Mouse (Mus musculus) bone marrow, adult 2 months (tissue): Measurements from ENCODE around the gene S100a11. TPM values are rescaled to one million over a fixed set of nuclear protein-coding genes. Genes with fewer than 3 reads are reported as not detected.

ENCODE experiments used
- H3K27ac ChIP-seq: fragments of 200-500 bp; 2 replicates; pipeline ENCODE4 v1.5.1; 2012; ENCODE audit warnings: low read depth, mild to moderate bottlenecking, control low read depth, inconsistent platforms, low read length; ENCODE audit not compliant: control insufficient read depth, poor library complexity, insufficient read depth
- H3K4me1 ChIP-seq: fragments of 200-500 bp; 2 replicates; pipeline ENCODE4 v1.6.1; 2011; ENCODE audit warnings: low read length; ENCODE audit not compliant: control insufficient read depth, insufficient read depth
- H3K4me3 ChIP-seq: fragments of 200-500 bp; replicated peaks from 2 replicates; pipeline ENCODE3; 2011; ENCODE audit warnings: mild to moderate bottlenecking, low read depth, low read length, control low read depth; ENCODE audit not compliant: control insufficient read depth
- CTCF ChIP-seq: fragments of 200-500 bp; IDR thresholded peaks from 2 replicates; pipeline ENCODE4 v1.5.1; 2011; ENCODE audit warnings: low read length, control low read depth; ENCODE audit not compliant: control insufficient read depth, insufficient read depth
- POLR2A ChIP-seq: fragments of 200-500 bp; IDR thresholded peaks from 2 replicates; pipeline ENCODE4 v1.6.1; 2011; ENCODE audit warnings: low read depth, mild to moderate bottlenecking, control low read depth, low read length, borderline replicate concordance; ENCODE audit not compliant: control insufficient read depth
- WGBS: fragments of 180-500 bp; shearing (Covaris S2); methylation state at CpG from one replicate; pipeline ENCODE4 v1.1.7; 2018; 5-methylcytosine and 5-hydroxymethylcytosine counted together
- polyA plus RNA-seq: library from polyadenylated mRNA; stranded (reverse); fragments of >200 nt; gene quantifications from 2 replicates; pipeline ENCODE4 v1.2.4, GENCODE M21; 2011; ENCODE audit warnings: low replicate concordance; ENCODE audit not compliant: missing spikeins, insufficient read depth, insufficient read length

Gene S100a11
- polyA plus RNA-seq, 1 experiment = 358 TPM

GRCm38 (mm10) chr3:93499129-93499528 is 21.2 kb upstream of the S100a11 start:
- H3K27ac ChIP-seq = no peak overlapping the region
- no peak for TF ChIP-seq CTCF
- TF ChIP-seq POLR2A = no peak
- no peak overlapping the region for H3K4me3 ChIP-seq
- H3K4me1 ChIP-seq = no peaks in the 10 kb centered on the region

GRCm38 (mm10) chr3:93504536-93505189 is 15.6 kb upstream of the S100a11 start:
- Histone ChIP-seq H3K4me1 (no peaks in the 10 kb centered on the region; the same call in 1 of the 2 replicates), H3K4me3 (no peak overlapping the region), H3K27ac (no peak overlapping the region; the same call in 1 of the 2 replicates)
- WGBS = 72% methylated on average over 7 of the region's 7 CpGs
- no peak for TF ChIP-seq CTCF
- no peak for TF ChIP-seq POLR2A

GRCm38 (mm10) chr3:93505960-93506863 is 14.1 kb upstream of the S100a11 start:
- Histone ChIP-seq H3K4me1 (no peaks in the 10 kb centered on the region; the same call in 1 of the 2 replicates), H3K4me3 (peak overlapping the region; percentile 44), H3K27ac (peak overlapping the region; percentile 77)
- 13% methylated on average over 30 of the region's 30 CpGs for WGBS
- TF ChIP-seq POLR2A (no peak; the same call in 1 of the 2 replicates), CTCF (no peak)

DNA sequence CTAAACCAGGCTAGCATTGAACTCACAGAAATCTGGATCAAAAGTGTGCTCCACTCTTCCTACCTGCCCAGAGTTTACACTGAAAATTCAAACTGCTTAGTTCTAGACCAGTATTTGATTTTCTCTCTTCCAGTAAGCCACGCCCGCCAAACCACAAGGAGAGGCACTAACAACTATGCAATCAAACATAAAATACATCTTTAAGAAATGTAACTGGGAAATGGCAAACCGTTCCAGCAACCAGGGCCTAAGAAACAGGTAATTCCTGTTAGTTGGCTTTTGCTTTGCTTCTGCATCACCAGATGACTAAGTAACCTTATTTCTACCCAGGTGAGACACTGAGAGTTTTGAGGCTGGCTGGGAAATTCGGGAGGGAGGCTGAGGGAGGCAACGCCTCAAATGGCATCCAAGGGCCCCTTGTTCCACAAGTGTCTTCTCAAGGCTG is 13.4 kb upstream of the S100a11 start:
- WGBS = 49% methylated on average over 5 of the region's 5 CpGs

DNA sequence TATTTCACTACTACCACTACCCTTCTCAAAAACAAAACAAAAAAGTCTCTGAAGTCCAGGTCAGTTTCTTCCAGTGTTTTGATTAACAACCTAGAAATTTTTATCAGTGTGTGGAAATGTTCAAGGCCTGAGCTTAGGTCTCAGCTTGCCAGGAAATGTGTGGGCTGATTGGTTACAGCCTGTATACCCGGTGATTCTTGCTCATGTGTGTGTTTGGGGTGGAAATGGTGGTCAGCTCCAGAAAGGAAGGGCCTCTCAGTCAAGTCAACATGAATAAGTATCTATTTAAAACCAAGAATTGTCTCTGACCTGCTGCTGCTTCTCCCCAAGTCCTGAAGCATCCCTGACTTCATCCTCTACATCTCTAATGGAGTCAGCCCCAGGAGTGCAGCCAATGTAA is 11.0 kb upstream of the S100a11 start:
- 9% methylated on average over 1 of the region's 1 CpGs for WGBS
- Histone ChIP-seq H3K27ac (no peak overlapping the region), H3K4me3 (no peak overlapping the region), H3K4me1 (peaks cover 1% of the 10 kb centered on the region; the same call in 1 of the 2 replicates)
- no peak for TF ChIP-seq POLR2A
- TF ChIP-seq CTCF = no peak

More for the DNA sequence above, 13.4 kb upstream of the S100a11 start:
- Histone ChIP-seq H3K4me3 (no peak overlapping the region), H3K27ac (peak overlapping the region; percentile 77), H3K4me1 (peaks cover 1% of the 10 kb centered on the region; the same call in 1 of the 2 replicates)
- TF ChIP-seq POLR2A = no peak
- TF ChIP-seq CTCF = no peak

GRCm38 (mm10) chr3:93511036-93511435 is 9.3 kb upstream of the S100a11 start:
- WGBS = 40% methylated on average over 1 of the region's 1 CpGs
- Histone ChIP-seq H3K4me1 (peaks cover 1% of the 10 kb centered on the region; the same call in 1 of the 2 replicates), H3K4me3 (no peak overlapping the region), H3K27ac (peak overlapping the region; percentile 86; the same call in 1 of the 2 replicates)
- no peak for TF ChIP-seq POLR2A

- H3K27ac ChIP-seq = peak overlapping the region; percentile 86; the same call in 1 of the 2 replicates
- 44% methylated on average over 1 of the region's 1 CpGs for WGBS
- H3K4me3 ChIP-seq = no peak overlapping the region
- peaks cover 1% of the 10 kb centered on the region; the same call in 1 of the 2 replicates for H3K4me1 ChIP-seq
- TF ChIP-seq POLR2A = no peak
- no peak for TF ChIP-seq CTCF
Measured at GRCm38 (mm10) chr3:93511801-93512200, 8.5 kb upstream of the S100a11 start.

DNA sequence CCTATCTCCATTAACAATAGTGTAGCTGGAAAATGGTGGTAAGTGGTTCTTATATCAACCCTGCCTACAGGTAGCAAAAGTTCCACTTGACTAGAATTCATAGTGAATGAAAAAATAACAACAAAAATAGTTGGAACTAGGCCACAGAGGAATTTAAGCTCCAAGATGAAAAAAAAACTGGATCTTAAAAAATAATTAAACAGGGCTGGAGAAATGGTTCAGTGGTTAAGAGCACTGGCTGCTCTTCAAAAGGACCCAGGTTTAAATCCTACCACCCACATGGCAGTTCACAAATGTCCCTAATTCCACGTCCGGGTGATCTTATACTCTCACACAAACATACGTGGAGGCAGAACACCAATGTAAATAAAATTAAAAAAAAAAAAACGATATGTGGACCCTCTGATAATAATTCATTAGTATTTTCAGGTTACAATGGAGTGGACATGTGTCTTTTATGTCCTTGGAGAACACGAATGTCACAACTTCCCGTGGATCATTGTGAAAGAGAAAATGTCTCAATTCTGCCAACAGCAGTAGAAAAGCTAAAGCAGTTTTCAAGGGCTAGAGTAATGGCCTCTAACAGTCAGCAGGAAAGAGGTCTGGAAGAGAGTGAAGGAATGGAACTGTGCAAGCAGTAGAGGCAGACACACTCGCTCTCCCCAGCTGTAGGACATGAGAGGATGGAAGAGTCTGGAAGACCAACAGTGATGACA is 7.7 kb upstream of the S100a11 start:
- WGBS = 42% methylated on average over 7 of the region's 7 CpGs
- H3K27ac ChIP-seq = peak overlapping the region; percentile 80; the same call in 1 of the 2 replicates
- TF ChIP-seq CTCF (no peak), POLR2A (no peak)
- H3K4me1 ChIP-seq = peaks cover 1% of the 10 kb centered on the region; the same call in 1 of the 2 replicates
- H3K4me3 ChIP-seq = peak overlapping the region; percentile 12
